Mouse (Mus musculus): Measurements from ENCODE around the gene Acacb. TPM values are rescaled to one million over a fixed set of nuclear protein-coding genes. Genes with fewer than 3 reads are reported as not detected.

Gene Acacb
- polyA plus RNA-seq, 1 experiment from 2014 or later = 4.5 TPM

Other genes starting within 250 kb of the Acacb start
- 94.9 and 107 TPM in 2 replicates for gene Coro1c, start 237.8 kb upstream of the Acacb start, polyA plus RNA-seq (2014; fragmentation: Nextera tagmentation; extraction: Ambion mirVana)
- gene Ssh1, start 152.6 kb upstream of the Acacb start, polyA plus RNA-seq (2014; fragmentation: Nextera tagmentation; extraction: Ambion mirVana) = 27.3 and 28.1 TPM in 2 replicates
- not detected in 2 replicates for gene Dao, start 142.8 kb upstream of the Acacb start, polyA plus RNA-seq (2014; fragmentation: Nextera tagmentation; extraction: Ambion mirVana)
- 11.7 and 13.3 TPM in 2 replicates for gene Usp30, start 81.1 kb upstream of the Acacb start, polyA plus RNA-seq (2014; fragmentation: Nextera tagmentation; extraction: Ambion mirVana)
- 0.24 TPM in 1 of 2 replicates, not detected in the other for gene Svop, start 55.0 kb upstream of the Acacb start, polyA plus RNA-seq (2014; fragmentation: Nextera tagmentation; extraction: Ambion mirVana)
- gene Alkbh2, start 18.3 kb upstream of the Acacb start, polyA plus RNA-seq (2014; fragmentation: Nextera tagmentation; extraction: Ambion mirVana) = 13.4 and 14.6 TPM in 2 replicates
- gene Ung, start 16.1 kb upstream of the Acacb start, polyA plus RNA-seq (2014; fragmentation: Nextera tagmentation; extraction: Ambion mirVana) = 41.8 and 52.8 TPM in 2 replicates
- not detected in 2 replicates for gene Foxn4, start 127.3 kb downstream of the Acacb start, polyA plus RNA-seq (2014; fragmentation: Nextera tagmentation; extraction: Ambion mirVana)
- gene Myo1h, start 142.6 kb downstream of the Acacb start, polyA plus RNA-seq (2014; fragmentation: Nextera tagmentation; extraction: Ambion mirVana) = 0.45 and 0.65 TPM in 2 replicates
- 81.9 and 88.6 TPM in 2 replicates for gene Kctd10, start 234.0 kb downstream of the Acacb start, polyA plus RNA-seq (2014; fragmentation: Nextera tagmentation; extraction: Ambion mirVana)
- gene Ube3b, start 234.1 kb downstream of the Acacb start, polyA plus RNA-seq (2014; fragmentation: Nextera tagmentation; extraction: Ambion mirVana) = 48.4 and 54.1 TPM in 2 replicates

Measured in limb, embryonic 11.5 days (tissue).